Mouse (Mus musculus) kidney, postnatal 25 days (tissue): ENCODE results near the gene Slc51a.

Experiments used
- DNase-seq, 2 experiments: peaks; one replicate each; pipeline ENCODE4 v3.0.0; 2021; ENCODE audit warnings: mixed read lengths in 2 of 2

Gene Slc51a

DNA sequence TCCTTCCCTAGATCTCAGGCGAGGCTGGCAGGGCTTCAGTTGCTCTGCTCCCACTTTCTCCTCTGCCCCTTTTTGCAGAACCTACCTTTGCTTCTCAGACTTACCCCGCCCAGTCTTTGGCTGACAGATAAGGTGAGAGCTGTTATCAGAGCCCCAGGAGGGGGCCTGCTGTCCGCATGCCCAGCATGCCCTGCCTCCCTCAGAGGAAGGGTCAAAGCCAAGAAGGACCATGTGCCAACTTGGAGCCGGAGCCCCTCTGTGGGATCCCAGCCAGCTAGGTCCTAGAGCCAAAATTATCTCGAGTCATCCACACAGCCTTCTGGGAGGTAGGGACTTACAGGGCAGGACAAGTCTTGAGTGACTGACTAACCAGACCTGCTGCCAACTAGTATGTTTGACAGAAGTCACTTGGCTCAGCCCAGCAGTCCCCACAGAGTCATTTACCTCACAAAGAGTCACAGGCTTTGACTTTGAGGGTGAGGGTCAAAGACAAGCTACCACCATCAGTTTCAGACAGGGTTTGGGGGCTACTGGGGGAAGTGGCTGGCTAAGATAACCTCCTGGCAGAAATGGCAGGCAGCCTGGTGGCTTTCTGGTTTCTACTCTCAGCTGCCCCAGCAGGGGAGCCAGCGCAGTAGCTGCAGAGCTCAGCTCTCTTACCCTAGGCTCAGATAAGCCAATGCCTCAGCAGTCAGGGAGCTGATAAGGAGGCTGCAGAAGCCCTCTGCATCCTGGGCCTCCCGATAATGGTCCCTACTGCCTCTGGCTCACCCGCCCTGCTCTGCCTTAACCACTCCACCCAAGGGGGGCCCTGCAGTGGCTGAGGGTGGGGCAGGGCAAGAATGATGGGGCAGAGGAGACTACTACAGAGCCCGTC is 21.6 kb upstream of the Slc51a start:
- DNase-seq, result no peak

DNA sequence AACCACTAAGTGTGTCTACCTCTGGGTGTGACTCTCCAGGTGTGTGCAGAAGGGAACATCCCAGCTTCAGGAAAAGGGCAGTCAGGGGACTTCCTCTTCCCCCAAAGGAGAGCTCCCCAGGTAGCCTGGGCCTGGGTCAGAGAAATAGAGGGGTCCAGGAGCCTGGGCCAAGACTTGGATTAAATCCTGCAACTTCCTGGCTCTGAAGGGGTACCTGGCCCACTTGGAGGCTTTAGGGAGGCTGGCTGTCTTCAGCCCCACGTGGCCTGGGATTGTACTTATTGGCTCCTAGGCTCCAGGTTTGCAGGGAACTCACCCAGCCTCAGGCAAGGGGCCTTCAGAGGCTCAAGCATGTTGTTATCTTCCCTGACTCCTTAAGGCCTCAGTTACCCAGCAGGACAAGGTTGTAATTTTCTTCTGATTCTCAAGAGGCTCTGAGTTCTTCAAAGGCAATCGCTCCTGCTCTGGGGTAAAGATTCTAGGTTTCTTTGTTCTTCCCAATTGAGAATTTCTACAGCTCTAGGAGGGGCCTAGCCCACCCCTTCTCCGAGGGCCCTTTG is 20.9 kb upstream of the Slc51a start:
- DNase-seq, result no peak

GRCm38 (mm10) chr16:32508035-32508434 is 20.4 kb upstream of the Slc51a start:
- no peak for DNase-seq

DNA sequence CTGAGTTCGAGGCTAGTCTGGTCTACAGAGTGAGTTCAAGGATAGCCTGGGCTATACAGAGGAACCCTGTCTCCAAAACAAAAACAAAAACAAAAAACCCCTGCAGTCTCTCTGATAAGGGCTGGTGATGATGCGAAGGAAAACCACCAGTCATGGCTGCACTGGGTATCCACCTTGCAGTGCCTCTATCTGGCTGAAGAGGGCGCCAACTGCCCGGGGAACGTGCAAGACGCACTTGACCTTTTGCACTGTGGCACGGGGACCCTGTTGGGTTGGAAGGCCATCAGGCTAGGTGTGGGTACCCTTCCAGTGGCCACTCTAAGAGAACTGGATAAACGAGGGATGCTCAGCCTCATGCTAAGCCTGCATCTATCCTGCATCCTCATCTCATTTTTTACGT is 19.7 kb upstream of the Slc51a start:
- peak in 1 of 2 experiments; percentile 54 for DNase-seq

DNA sequence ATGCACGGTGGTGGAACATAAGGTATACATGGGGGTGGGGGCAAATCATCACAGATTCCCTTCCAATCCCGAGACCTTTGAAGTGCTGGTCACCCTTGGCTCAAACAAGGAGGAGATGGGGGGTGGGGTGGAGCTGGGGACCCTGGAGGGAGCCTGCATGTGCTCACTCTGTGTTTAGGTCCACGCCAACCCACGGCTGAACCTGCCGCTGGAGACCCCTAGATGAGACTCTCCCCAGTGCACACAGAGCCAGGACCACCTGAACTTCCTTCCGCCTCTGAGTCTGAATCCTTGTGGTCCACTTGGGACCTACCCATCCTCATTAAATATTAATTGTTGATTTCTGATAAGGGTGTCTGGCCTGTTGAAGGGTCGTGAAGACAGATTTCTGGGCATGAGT is 19.2 kb upstream of the Slc51a start:
- no peak for DNase-seq

DNA sequence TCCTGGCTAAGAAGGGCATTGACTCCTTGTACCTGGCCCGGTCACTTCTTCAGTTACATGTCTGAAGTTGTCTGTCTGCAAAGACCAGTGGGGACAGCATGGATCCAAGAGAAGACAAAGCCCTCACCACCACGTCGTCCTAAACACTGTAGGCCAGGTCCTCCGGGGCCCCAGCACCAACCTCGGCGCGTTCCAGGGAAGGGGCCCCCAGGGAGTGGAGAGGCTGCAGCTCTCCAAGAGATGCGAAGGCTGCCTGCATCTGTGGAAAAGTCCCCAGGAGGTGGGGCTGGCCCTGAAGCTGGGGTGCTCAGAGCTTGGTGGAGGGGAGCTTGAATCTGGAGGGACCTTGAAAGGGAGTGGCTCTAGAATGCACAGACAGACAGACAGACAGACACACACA is 18.6 kb upstream of the Slc51a start:
- DNase-seq, result no peak

GRCm38 (mm10) chr16:32503633-32504032 is 16.0 kb upstream of the Slc51a start:
- DNase-seq, result no peak

DNA sequence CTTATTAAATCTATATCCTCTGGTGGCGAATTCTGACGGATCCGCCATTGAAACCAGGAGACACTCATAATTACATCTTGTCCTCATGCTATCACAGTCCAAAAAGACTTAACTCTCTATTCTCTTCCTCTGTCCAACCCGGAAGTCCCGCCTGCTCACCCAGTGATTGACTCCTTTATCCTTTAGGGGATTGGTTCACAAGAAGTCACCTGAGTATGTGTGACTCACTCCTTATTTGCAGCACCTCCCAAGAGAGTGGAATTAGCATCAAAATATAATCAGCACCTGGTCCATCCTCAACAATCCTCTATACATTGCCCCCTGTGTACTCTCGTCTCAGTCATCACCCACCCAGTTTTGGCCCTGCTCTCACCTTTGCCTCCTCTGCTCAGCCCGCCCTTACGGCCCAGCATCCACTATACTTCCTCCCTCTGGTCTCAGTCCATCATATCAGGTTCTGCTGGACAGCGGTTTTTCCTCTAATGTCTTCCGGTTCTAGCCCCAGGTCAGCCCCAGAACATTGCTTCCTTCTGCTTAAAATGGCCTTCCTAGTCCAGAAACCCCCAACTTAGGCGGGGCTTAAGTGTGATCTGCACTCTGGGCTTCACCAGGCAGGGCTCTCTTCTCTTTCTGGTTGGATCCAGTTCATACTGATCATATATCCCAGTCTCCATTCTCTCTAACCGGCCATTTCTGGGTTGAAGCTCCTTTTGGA is 15.1 kb upstream of the Slc51a start:
- DNase-seq, result no peak

DNA sequence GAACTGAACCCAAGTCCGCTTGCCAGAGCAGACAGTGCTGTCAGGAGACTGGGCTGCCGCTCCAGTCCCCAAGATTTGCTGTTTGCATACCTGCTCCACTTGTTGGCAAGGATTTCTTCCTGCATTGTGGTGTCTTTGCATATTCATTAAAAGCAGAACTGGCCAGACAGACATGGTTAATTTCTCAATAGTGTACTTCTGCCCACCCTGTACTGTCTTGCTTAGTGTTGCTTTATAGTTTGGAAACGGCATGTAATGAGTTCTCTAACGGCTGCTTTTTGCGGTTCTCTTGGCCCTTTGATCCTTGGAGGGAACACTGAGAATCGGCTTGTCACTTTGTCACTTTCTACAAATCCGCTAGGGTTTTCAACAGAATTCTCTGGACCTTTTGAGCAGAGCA is 13.8 kb upstream of the Slc51a start:
- DNase-seq, result no peak

- DNase-seq, result peak; percentile 88 to 89
Measured at GRCm38 (mm10) chr16:32499430-32500037, 11.9 kb upstream of the Slc51a start.

DNA sequence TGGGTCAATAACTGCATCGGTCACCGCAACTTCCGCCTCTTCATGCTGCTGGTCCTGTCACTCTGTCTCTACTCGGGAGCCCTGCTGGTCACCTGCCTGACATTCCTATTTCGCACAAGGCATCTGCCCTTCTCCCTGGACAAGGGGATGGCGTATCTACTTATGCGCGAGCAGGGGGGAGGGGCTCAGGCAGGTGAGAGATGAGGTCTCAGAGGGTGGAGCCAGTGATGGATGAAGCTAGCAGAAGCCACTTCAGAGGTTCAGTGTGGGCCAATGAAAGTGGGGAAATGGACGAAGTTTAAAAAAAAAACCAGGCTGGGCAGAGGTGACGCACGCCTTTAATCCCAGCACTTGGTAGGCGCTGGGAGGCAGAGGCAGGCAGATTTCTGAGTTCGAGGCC is 11.3 kb upstream of the Slc51a start:
- DNase-seq, result no peak

GRCm38 (mm10) chr16:32495965-32496364 is 8.3 kb upstream of the Slc51a start, which contains the start of gene Zdhhc19:
Gene Zdhhc19 (plus strand): TSS chr16:32496265.
- no peak for DNase-seq

GRCm38 (mm10) chr16:32494371-32494770 is 6.7 kb upstream of the Slc51a start:
- peak in 1 of 2 experiments; percentile 21 for DNase-seq

DNA sequence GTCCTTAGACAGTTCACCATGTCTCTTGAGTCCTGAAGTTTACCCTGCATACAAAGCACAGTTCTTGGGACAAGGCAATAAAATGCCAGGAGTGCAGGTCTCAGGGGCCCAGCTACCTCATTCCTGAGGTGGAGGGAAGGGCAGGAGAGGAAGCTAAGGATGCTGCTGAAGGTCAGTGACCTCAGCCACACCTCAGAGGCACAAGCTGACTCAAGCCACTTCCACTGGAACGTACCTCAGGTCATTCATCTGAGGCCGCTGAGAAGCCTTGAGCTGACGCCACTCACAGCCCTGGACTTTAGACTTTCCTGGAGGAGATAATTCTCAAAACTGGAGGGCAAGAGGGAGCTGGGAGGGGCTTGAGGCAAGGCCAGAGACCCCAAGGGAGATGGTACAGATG is 1.3 kb upstream of the Slc51a start:
- DNase-seq, result peak; percentile 33 to 81

- DNase-seq, result peak in 1 of 2 experiments; percentile 23
Measured at GRCm38 (mm10) chr16:32486046-32486445, 1.6 kb downstream of the Slc51a start.

GRCm38 (mm10) chr16:32485209-32485608 is 2.5 kb downstream of the Slc51a start:
- no peak for DNase-seq

DNA sequence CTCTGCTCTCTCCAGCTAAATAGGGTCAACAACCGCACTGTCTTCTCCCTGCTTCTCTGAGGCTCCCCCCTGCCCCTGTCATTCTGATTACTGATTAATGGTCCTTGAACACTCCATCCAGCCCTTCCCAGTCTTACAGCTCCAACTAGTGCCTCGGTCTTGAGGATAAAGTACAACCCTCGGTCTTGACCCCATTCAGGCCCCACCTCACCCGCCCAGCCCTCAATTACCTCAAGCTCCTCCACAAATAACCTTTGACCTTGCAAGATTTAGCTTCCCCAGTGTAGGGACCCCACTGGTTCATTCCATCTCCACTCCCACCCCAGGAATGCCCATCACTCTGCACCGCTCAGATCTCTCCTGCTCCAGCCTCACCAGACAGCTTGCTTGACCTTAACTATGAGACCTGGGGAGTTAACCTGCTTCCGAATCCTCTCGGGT is 3.2 kb downstream of the Slc51a start:
- DNase-seq, result peak; percentile 62 to 88

GRCm38 (mm10) chr16:32479415-32479814 is 8.3 kb downstream of the Slc51a start:
- no peak for DNase-seq

- DNase-seq, result no peak
Measured at GRCm38 (mm10) chr16:32477315-32477714, 10.4 kb downstream of the Slc51a start.

GRCm38 (mm10) chr16:32472276-32473015 is 15.2 kb downstream of the Slc51a start:
- DNase-seq, result peak; percentile 32 to 63

DNA sequence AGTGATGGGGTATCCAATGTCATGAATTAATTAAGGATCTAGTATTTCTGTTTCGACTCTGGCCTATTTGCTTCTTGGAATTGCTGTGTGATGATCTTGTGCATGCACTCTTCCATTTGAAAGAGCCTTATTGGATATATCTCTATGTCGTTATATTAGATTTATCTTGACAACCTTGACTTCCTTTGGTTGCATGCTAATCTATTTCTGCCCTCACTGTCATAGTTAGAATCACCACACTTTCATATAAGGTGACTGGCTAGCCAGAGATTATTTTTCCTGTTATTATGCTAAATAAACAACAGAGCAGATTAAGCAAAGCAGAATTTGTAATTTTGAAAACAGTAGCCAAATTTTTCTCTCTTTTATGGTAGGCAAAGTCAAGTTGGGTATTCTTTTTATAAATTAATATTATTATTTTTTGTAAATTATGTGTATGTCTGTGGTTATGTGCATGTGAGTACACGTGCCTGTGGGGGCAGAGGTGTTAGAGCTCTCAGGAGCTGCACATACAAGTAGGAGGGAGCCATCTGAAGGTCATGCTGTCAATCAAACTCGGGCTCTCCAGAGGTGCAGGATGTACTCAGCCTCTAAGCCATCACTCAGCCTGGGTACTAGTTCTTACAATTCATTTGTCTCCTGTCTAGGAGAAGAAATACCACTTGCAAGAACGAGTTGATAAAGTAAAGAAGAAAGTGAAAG is 18.1 kb downstream of the Slc51a start:
- DNase-seq, result no peak

- DNase-seq, result no peak
Measured at GRCm38 (mm10) chr16:32468488-32468887, 19.2 kb downstream of the Slc51a start.
